ENCODE assay signal across 15 mouse cellular contexts in genomic region chr1:108390497-108390896, GRCm38 (mm10).
"Had no signal": no experiment of that assay in that cellular context is flagged by ENCODE, and none has a peak within 500 bp of the region (broad histone marks: within the 10 kb centered on the region; RNA-seq: fewer than 3 reads in every experiment).

No protein-coding gene starts in this region.

- H3K27ac ChIP-seq: lung, embryonic 15.5 days; macrophage; midbrain, embryonic 13.5 days; midbrain, embryonic 15.5 days; neural tube, embryonic 12.5 days had no signal

- DNase-seq: liver, postnatal 0 days; lung, adult 2 months; lung, postnatal 14 days; lung, postnatal 36 days; right cerebral cortex, postnatal 14 days; thymus, adult 2 months; thymus, postnatal 25 days; thymus, postnatal 4 days had no signal

- ATAC-seq: liver, postnatal 0 days; lung, postnatal 0 days; midbrain, embryonic 13.5 days; midbrain, embryonic 15.5 days had no signal

- H3K4me3 ChIP-seq: lung, embryonic 15.5 days; megakaryocyte, embryonic 14.5 days; midbrain, embryonic 13.5 days; midbrain, embryonic 15.5 days; neural tube, embryonic 12.5 days had no signal
